Mouse (Mus musculus): ENCODE measurements at regions not wholly inside any gene's neighbourhood (a gene's known extent, or its start where the extent isn't known, plus 50 kb on each side); places are given as distances from the start of the nearest gene placed in this dataset.

- DNase-seq (ENCODE audit: low spot score), result no peak
Measured at GRCm38 (mm10) chr3:29890764-29891163, 657.0 kb downstream of the Mecom start.

DNA sequence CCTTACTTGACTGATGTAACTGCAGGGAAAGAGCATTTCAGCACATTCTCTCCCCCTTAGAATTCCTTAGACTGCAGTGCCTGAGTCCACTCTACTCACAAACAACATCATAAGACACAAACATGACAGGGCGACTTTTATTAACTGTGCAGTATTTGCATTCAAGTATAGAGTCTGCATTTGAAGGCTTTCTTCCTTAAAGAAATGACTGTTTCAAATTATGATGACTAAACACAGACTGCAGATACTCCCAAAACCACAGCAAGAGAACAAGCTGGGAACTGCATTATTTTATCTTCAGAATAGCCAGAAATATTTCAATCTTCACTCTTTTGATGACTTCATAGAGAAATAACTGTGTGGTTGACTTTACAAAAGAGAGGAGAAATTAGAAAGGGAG is 657.5 kb downstream of the Mecom start:
- no peak for DNase-seq (ENCODE audit: low spot score)

DNA sequence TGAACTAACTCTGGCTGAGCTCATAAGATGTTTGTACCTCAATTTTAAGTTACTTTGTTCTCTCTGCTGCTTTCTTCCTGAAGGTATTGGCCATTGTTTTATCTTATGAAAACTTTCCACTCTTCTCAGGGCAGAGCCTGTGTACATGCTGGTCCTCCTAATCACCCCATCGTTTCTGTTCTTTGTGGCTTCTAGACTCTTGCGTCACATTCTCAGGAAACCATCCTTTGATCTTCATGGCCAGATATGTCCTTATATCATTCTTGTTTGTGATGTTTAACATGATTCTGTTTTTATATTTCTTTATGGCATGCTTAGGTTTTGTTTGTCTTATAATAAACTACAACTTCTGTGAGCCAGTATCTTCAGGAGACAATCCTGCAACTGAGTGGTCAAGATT is 658.2 kb downstream of the Mecom start:
- no peak for DNase-seq (ENCODE audit: low spot score)

DNA sequence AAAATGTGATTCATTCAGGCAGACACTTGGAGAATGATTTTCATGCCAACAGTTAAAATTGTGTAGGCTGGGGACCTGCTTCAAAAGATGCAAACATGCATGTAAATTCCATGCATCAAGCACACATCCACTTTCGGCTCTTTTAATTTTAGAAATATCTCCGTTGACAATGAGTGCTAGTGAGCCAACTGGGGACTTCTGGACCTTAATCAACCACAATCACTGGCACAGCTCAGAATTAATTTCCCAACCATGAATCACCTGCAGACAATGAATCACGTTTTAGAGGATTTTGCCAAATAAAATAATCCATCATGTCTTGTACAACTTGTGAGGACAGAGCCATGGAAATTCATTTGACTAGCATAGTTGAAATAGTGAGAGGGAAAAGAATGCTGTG is 667.8 kb downstream of the Mecom start:
- no peak for DNase-seq (ENCODE audit: low spot score)

DNA sequence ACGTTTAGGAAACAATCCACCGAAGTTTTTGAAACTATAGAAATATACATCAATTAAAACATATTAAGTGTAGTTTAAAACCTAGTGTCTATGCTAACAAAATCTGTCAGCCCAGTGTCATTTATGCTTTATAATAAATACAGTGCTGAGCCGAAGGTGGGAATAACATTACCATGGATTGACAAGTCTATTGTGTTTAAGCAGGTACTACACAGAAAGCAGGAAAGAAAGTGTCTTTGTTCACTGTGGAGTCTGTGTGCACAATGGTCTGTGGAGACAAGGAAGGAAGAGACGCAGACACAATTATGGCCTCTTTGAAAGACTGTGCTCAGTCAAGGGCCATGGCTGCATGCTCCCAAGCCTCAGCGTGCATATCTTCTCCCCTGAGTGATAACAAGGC is 672.0 kb downstream of the Mecom start:
- DNase-seq (ENCODE audit: low spot score), result no peak

DNA sequence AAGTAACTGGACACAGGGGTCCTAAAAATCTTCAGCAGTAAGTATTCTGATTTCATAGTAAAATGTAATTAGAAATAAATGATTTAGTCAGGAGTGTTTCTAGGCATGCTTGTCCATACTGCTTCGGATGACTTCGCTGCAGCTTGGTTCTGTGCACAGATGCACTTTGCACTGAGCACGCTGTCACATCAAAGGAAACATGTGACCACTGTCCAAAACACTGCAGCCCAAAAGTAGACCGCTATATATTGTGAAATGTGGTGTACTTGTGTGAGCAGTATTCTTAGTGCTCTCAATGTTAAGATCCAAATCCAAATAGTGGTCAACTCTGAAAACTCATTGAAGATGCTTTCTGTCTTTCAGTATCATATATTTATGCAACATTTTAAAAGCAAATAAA is 685.4 kb downstream of the Mecom start:
- no peak for DNase-seq (ENCODE audit: low spot score)

GRCm38 (mm10) chr3:29852465-29852864 is 695.3 kb downstream of the Mecom start:
- DNase-seq (ENCODE audit: low spot score), result no peak

DNA sequence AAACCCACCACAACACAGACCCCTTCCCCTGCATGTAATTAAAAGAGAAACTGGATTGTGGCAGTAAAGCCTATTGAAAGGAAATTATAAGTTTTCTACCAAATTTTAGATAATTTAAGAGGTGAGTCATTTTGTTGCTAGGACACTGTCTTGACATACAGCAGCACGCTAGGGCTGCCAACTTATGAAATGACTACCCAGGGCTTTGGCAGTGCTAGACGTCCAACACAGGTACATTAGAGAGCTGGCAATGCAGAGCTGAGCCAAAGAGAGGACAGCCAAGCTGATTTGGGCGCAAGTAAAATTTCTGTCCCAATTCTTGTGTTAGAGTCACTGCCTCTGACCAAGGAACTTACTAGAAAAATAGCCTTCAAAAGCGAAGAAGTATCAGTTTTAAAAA is 712.4 kb downstream of the Mecom start:
- DNase-seq (ENCODE audit: low spot score), result no peak

- no peak for DNase-seq (ENCODE audit: low spot score)
Measured at GRCm38 (mm10) chr3:29834884-29835283, 712.9 kb downstream of the Mecom start.

- no peak for DNase-seq (ENCODE audit: low spot score)
Measured at GRCm38 (mm10) chr3:29831346-29831745, 716.5 kb downstream of the Mecom start.

DNA sequence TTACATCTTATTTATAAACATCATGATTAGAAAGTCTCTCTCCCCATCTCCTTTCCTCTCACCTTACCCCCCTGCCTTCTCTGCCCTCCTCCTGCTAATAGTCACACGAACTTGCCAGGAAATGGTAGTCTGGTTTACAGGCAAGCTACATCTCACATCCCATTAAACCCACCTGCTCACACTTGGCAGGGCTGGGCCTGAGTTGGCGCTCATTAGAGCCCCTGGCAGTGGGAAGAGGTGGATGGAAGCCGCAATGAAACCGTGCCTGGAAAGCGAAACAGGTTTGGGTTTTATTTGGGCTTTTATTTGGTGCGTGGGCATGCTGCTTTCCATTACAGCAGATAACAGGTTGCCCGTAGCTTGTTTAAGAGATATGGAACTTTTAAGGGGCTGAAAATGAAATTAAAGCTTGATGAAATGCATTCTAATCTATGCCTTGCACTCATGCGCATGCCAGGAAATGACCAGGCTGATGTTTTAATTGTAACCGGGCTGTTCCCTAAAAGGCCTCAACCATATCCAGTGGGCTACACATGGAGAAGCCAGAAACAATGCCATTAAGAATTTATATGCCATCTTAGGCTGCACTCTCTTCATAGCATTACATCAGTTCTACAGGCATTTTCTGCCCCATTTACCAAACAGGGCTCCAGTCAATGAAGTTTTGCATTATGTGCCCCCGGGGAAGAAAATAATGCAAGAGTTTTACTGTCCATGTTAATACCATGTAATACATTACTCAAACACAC is 725.0 kb downstream of the Mecom start:
- DNase-seq (ENCODE audit: low spot score), result no peak

DNA sequence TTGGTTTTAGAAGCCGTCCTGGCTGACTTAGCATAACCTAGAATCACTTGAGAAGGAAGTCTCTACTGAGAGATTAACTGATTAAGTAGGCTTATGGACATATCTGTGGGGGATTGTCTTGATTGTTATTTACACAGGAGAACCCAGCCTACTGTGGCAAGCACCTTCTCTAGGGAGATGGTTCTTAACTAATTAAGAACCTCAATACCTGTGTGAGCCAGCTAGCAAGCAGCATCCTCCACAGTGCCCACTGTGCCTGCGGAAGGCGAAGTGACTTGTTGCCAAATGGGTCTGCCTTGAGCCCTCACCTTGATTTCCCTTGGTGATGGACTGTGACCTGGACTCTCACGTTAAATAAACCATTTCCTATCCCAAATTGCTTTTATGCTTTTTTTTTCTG is 730.8 kb downstream of the Mecom start:
- no peak for DNase-seq (ENCODE audit: low spot score)

DNA sequence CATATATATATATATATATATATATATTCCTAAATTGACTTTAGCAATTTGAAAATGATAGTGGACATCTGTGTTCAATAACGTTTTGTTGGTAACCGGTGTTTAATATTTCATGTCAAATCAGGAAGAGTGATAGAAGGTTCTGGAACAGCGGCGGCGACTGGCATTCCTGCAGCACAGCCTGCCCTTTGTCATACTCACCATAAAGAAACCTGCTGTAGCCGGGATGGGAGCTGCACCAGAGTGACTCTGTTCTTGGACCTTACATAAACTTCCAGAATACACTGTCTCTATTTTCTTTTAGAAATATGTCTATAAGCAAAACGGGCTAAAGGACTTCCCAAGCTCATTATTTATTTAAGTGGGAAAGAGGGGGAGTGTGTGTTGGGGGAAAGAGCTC is 731.5 kb downstream of the Egfem1 start:
- DNase-seq (ENCODE audit: low spot score), result no peak

DNA sequence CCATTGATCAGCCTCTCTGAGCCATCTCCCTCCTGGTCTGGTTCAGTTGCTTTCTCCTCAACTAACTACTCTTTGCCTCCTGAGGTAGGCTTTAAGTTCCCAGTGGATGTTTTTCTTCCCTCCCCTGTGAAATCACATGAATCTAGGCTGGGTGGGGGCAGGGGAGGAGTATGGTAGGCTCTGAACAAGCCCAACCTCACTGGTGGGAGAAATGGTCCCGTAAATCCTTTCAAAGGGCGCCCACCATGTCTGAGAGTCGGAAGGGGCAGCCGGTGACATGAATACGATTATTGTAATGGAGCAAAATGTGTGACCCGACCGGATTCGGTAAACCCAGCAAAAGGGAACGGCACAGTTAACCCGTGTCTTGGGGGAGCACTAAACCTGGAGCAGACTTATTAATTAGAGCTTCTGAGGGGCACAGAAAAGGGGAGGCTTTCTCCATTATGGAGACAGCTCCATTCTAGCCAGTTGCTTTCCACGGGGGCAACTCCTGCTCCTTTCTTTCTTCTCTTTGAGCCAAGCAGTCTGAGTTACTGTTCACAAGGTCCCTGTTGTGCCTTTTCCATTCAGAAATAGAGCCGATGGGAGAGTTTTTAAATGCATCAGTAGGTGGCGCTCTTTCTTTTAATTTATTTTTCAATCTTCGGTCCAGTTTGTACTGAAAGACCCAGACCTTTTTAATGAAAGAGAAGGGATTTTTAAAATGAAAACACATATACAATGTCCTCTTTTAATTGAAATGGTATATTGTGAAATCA is 730.8 kb downstream of the Egfem1 start:
- DNase-seq (ENCODE audit: low spot score), result no peak

DNA sequence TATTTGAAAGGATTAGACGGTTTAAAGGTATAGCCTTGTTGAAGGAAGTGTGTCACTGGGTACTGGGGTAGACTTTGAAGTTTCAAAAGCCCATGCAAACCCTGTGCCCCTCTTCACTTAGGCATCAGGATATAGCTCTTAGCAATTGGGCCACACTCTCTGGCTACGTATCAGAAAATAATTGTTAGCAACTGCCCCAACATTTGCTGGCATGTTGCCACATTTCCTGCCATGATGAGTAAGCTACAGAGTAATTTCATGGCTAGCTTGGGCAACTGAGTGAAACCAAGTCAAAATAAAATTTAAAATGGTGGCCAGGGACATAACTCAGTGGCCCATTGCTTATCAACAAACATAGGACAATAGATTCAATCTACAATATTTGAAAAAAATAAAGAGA is 724.2 kb downstream of the Egfem1 start:
- DNase-seq (ENCODE audit: low spot score), result no peak

- DNase-seq (ENCODE audit: low spot score), result no peak
Measured at GRCm38 (mm10) chr3:29803456-29803855, 721.6 kb downstream of the Egfem1 start.

GRCm38 (mm10) chr3:29801081-29801480 is 719.3 kb downstream of the Egfem1 start:
- no peak for DNase-seq (ENCODE audit: low spot score)

DNA sequence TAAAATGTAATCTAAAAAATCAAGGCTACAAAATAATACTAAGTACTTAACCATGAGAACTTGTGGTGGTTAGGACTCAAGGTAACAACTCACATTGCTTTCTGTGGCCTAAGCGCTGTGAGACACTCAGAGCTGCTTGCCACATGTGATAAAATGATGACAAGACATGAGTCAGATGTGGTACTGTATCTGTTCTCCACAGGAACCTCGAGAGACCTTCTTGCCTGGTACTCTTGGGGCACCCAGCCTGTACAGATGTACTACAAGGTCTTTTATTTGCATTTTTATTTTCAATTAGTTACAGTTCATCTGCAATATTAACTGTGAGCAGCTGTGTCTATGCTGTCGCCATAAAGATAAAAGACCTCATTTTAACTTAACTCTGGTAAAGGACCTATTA is 692.5 kb downstream of the Egfem1 start:
- no peak for DNase-seq (ENCODE audit: low spot score)

DNA sequence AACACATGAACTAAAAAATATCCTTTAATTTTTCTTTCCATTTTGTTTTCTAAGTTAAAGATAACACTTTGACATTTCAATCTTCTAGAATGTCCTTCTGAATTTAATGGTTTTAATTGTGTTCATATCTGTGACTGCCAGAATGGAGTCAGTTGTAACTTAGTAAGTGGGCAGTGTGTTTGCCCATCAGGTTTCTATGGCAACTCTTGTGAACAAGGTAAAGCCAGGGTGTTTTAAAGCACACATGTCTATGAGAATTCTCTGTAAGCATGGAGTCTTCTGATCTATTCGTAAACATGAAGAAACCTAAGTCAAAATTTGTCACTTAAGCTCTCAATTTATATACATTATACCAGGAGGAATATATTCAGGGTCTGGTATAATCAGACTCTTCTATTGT is 689.4 kb downstream of the Egfem1 start:
- no peak for DNase-seq (ENCODE audit: low spot score)

- DNase-seq (ENCODE audit: low spot score), result no peak
Measured at GRCm38 (mm10) chr3:29768592-29768991, 686.8 kb downstream of the Egfem1 start.

- no peak for DNase-seq (ENCODE audit: low spot score)
Measured at GRCm38 (mm10) chr3:29764021-29764420, 682.2 kb downstream of the Egfem1 start.

DNA sequence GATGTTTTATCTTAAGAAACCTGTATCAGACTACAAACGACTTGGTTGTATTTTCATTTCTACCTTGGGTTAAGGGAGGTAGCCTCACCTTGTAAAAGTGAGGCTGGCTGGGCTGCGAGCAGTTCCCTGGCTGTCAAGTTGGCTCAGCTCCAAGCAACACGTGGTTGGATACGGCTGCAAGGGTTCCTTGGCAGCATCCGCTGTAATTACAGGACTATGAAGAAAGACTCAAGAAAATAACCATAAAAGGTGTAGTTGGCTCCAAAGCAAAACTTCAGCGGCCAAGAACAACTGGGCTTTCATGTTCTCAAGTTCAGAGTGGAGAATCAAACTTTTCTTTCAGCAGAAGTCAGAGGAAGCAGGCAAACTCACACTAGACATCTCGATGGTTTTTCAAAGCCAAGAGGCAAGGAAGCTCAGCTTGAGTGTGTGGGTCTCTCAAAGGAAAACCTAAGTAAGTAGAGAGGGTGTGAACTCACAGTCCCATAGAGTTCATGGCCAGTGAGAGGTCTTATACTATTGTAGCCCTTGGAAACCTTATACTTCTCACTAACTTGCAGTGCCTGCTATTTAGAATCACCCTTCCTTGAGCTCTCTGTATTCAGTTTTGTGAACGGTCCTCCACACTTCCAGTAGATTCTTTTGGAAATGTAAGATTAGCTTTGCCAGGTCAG is 676.1 kb downstream of the Egfem1 start:
- DNase-seq (ENCODE audit: low spot score), result peak; percentile 9

All from testis, postnatal 14 days (tissue).